Mouse (Mus musculus): Measurements from ENCODE around the gene Mcts2. TPM values are rescaled to one million over a fixed set of nuclear protein-coding genes. Genes with fewer than 3 reads are reported as not detected.

Gene Mcts2
- polyA plus RNA-seq, 1 experiment from 2014 or later: 27.6 TPM

GRCm38 (mm10) chr2:152700138-152700537, 13.3 kb downstream of the Mcts2 start:
- no peak for ATAC-seq (ENCODE audit: low FRiP score, low TSS enrichment)

GRCm38 (mm10) chr2:152700725-152701124, 13.9 kb downstream of the Mcts2 start:
- ATAC-seq (ENCODE audit: low FRiP score, low TSS enrichment): no peak
- peaks cover 3% of the 10 kb centered on the region for H3K4me1 ChIP-seq (ENCODE audit: insufficient read depth, low read length)
- H3K9me3 ChIP-seq (ENCODE audit: low read length): no peaks in the 10 kb centered on the region
- no peak overlapping the region for H3K4me3 ChIP-seq (ENCODE audit: low read length)
- 90% methylated on average over 8 of the region's 8 CpGs for WGBS
- no peak overlapping the region for H3K4me2 ChIP-seq (replicated peaks; ENCODE audit: low read depth, low read length)
- no peak overlapping the region for H3K9ac ChIP-seq (replicated peaks; ENCODE audit: low read length)
- H3K27me3 ChIP-seq (ENCODE audit: insufficient read depth, low read length): no peaks in the 10 kb centered on the region
- H3K27ac ChIP-seq (ENCODE audit: low read length): no peak overlapping the region
- peaks cover 79% of the 10 kb centered on the region for H3K36me3 ChIP-seq (ENCODE audit: insufficient read depth, low read length)

More at GRCm38 (mm10) chr2:152700138-152700537, 13.3 kb downstream of the Mcts2 start:
- no peaks in the 10 kb centered on the region for H3K27me3 ChIP-seq (ENCODE audit: insufficient read depth, low read length)
- H3K36me3 ChIP-seq (ENCODE audit: insufficient read depth, low read length): peaks cover 77% of the 10 kb centered on the region
- no peaks in the 10 kb centered on the region for H3K9me3 ChIP-seq (ENCODE audit: low read length)
- 91% methylated on average over 10 of the region's 10 CpGs for WGBS
- H3K9ac ChIP-seq (replicated peaks; ENCODE audit: low read length): no peak overlapping the region
- no peak overlapping the region for H3K27ac ChIP-seq (ENCODE audit: low read length)
- no peak overlapping the region for H3K4me2 ChIP-seq (replicated peaks; ENCODE audit: low read depth, low read length)
- H3K4me3 ChIP-seq (ENCODE audit: low read length): no peak overlapping the region
- H3K4me1 ChIP-seq (ENCODE audit: insufficient read depth, low read length): peaks cover 3% of the 10 kb centered on the region; the same call in 1 of the 2 replicates

GRCm38 (mm10) chr2:152703596-152704255, 16.9 kb downstream of the Mcts2 start:
- Histone ChIP-seq H3K36me3 (ENCODE audit: insufficient read depth, low read length) (peaks cover 67% of the 10 kb centered on the region), H3K27me3 (ENCODE audit: insufficient read depth, low read length) (no peaks in the 10 kb centered on the region), H3K4me2 (replicated peaks; ENCODE audit: low read depth, low read length) (no peak overlapping the region), H3K4me1 (ENCODE audit: insufficient read depth, low read length) (peaks cover 28% of the 10 kb centered on the region), H3K27ac (ENCODE audit: low read length) (no peak overlapping the region), H3K9me3 (ENCODE audit: low read length) (no peaks in the 10 kb centered on the region), H3K9ac (replicated peaks; ENCODE audit: low read length) (no peak overlapping the region), H3K4me3 (ENCODE audit: low read length) (no peak overlapping the region)
- ATAC-seq (ENCODE audit: low FRiP score, low TSS enrichment): no peak
- WGBS: 90% methylated on average over 21 of the region's 21 CpGs

GRCm38 (mm10) chr2:152704256-152704605, 17.4 kb downstream of the Mcts2 start:
- H3K4me3 ChIP-seq (ENCODE audit: low read length): no peak overlapping the region
- peaks cover 33% of the 10 kb centered on the region for H3K4me1 ChIP-seq (ENCODE audit: insufficient read depth, low read length)
- ATAC-seq (ENCODE audit: low FRiP score, low TSS enrichment): no peak
- no peak overlapping the region for H3K9ac ChIP-seq (replicated peaks; ENCODE audit: low read length)
- H3K36me3 ChIP-seq (ENCODE audit: insufficient read depth, low read length): peaks cover 62% of the 10 kb centered on the region
- H3K27ac ChIP-seq (ENCODE audit: low read length): no peak overlapping the region
- H3K9me3 ChIP-seq (ENCODE audit: low read length): no peaks in the 10 kb centered on the region
- no peak overlapping the region for H3K4me2 ChIP-seq (replicated peaks; ENCODE audit: low read depth, low read length)
- H3K27me3 ChIP-seq (ENCODE audit: insufficient read depth, low read length): no peaks in the 10 kb centered on the region
- WGBS: 79% methylated on average over 5 of the region's 5 CpGs

GRCm38 (mm10) chr2:152704811-152705370, 18.1 kb downstream of the Mcts2 start:
- H3K27me3 ChIP-seq (ENCODE audit: insufficient read depth, low read length): no peaks in the 10 kb centered on the region
- no peak for ATAC-seq (ENCODE audit: low FRiP score, low TSS enrichment)
- H3K9me3 ChIP-seq (ENCODE audit: low read length): no peaks in the 10 kb centered on the region
- H3K36me3 ChIP-seq (ENCODE audit: insufficient read depth, low read length): peaks cover 55% of the 10 kb centered on the region
- 89% methylated on average over 14 of the region's 14 CpGs for WGBS
- peaks cover 35% of the 10 kb centered on the region for H3K4me1 ChIP-seq (ENCODE audit: insufficient read depth, low read length)
- H3K27ac ChIP-seq (ENCODE audit: low read length): no peak overlapping the region
- H3K9ac ChIP-seq (replicated peaks; ENCODE audit: low read length): 0 out of 2 replicates have a peak overlapping the region, but pooled peaks have one; percentile 19
- no peak overlapping the region for H3K4me3 ChIP-seq (ENCODE audit: low read length)
- no peak overlapping the region for H3K4me2 ChIP-seq (replicated peaks; ENCODE audit: low read depth, low read length)

- Histone ChIP-seq H3K4me3 (ENCODE audit: low read length) (no peak overlapping the region), H3K27ac (ENCODE audit: low read length) (peak overlapping the region; percentile 96), H3K4me2 (replicated peaks; ENCODE audit: low read depth, low read length) (no peak overlapping the region), H3K4me1 (ENCODE audit: insufficient read depth, low read length) (peaks cover 39% of the 10 kb centered on the region), H3K9me3 (ENCODE audit: low read length) (no peaks in the 10 kb centered on the region), H3K27me3 (ENCODE audit: insufficient read depth, low read length) (no peaks in the 10 kb centered on the region), H3K9ac (replicated peaks; ENCODE audit: low read length) (peak overlapping the region; percentile 36), H3K36me3 (ENCODE audit: insufficient read depth, low read length) (peaks cover 44% of the 10 kb centered on the region)
- ATAC-seq (ENCODE audit: low FRiP score, low TSS enrichment): peak; percentile 5; the same call in 1 of the 2 replicates
- WGBS: 67% methylated on average over 22 of the region's 22 CpGs
Measured at GRCm38 (mm10) chr2:152705993-152706571, 19.2 kb downstream of the Mcts2 start.

- peaks cover 39% of the 10 kb centered on the region for H3K4me1 ChIP-seq (ENCODE audit: insufficient read depth, low read length)
- WGBS: 17% methylated on average over 7 of the region's 7 CpGs
- H3K9ac ChIP-seq (replicated peaks; ENCODE audit: low read length): peak overlapping the region; percentile 77
- H3K4me2 ChIP-seq (replicated peaks; ENCODE audit: low read depth, low read length): peak overlapping the region; percentile 68
- no peak for ATAC-seq (ENCODE audit: low FRiP score, low TSS enrichment)
- H3K36me3 ChIP-seq (ENCODE audit: insufficient read depth, low read length): peaks cover 33% of the 10 kb centered on the region
- no peaks in the 10 kb centered on the region for H3K9me3 ChIP-seq (ENCODE audit: low read length)
- H3K27ac ChIP-seq (ENCODE audit: low read length): peak overlapping the region; percentile 96
- peak overlapping the region; percentile 46 for H3K4me3 ChIP-seq (ENCODE audit: low read length)
- no peaks in the 10 kb centered on the region for H3K27me3 ChIP-seq (ENCODE audit: insufficient read depth, low read length)
Measured at GRCm38 (mm10) chr2:152707186-152707585, 20.4 kb downstream of the Mcts2 start.

GRCm38 (mm10) chr2:152707627-152708026, 20.8 kb downstream of the Mcts2 start:
- peaks cover 39% of the 10 kb centered on the region for H3K4me1 ChIP-seq (ENCODE audit: insufficient read depth, low read length)
- peak overlapping the region; percentile 77 for H3K9ac ChIP-seq (replicated peaks; ENCODE audit: low read length)
- H3K9me3 ChIP-seq (ENCODE audit: low read length): no peaks in the 10 kb centered on the region
- peak overlapping the region; percentile 96 for H3K27ac ChIP-seq (ENCODE audit: low read length)
- H3K36me3 ChIP-seq (ENCODE audit: insufficient read depth, low read length): peaks cover 29% of the 10 kb centered on the region
- no peaks in the 10 kb centered on the region for H3K27me3 ChIP-seq (ENCODE audit: insufficient read depth, low read length)
- H3K4me2 ChIP-seq (replicated peaks; ENCODE audit: low read depth, low read length): peak overlapping the region; percentile 68
- ATAC-seq (ENCODE audit: low FRiP score, low TSS enrichment): peak; percentile 98
- H3K4me3 ChIP-seq (ENCODE audit: low read length): peak overlapping the region; percentile 46
- WGBS: under 1% methylated on average over 30 of the region's 31 CpGs

GRCm38 (mm10) chr2:152709066-152709465, 22.2 kb downstream of the Mcts2 start:
- ATAC-seq (ENCODE audit: low FRiP score, low TSS enrichment): no peak
- peaks cover 39% of the 10 kb centered on the region for H3K4me1 ChIP-seq (ENCODE audit: insufficient read depth, low read length)
- no peaks in the 10 kb centered on the region for H3K9me3 ChIP-seq (ENCODE audit: low read length)
- H3K4me2 ChIP-seq (replicated peaks; ENCODE audit: low read depth, low read length): no peak overlapping the region
- no peak overlapping the region for H3K27ac ChIP-seq (ENCODE audit: low read length)
- H3K4me3 ChIP-seq (ENCODE audit: low read length): no peak overlapping the region
- H3K36me3 ChIP-seq (ENCODE audit: insufficient read depth, low read length): peaks cover 19% of the 10 kb centered on the region
- no peaks in the 10 kb centered on the region for H3K27me3 ChIP-seq (ENCODE audit: insufficient read depth, low read length)
- H3K9ac ChIP-seq (replicated peaks; ENCODE audit: low read length): no peak overlapping the region
- WGBS: 81% methylated on average over 5 of the region's 5 CpGs

GRCm38 (mm10) chr2:152716241-152716772, 29.5 kb downstream of the Mcts2 start:
- Histone ChIP-seq H3K4me2 (replicated peaks; ENCODE audit: low read depth, low read length) (no peak overlapping the region), H3K27me3 (ENCODE audit: insufficient read depth, low read length) (no peaks in the 10 kb centered on the region), H3K9ac (replicated peaks; ENCODE audit: low read length) (no peak overlapping the region), H3K27ac (ENCODE audit: low read length) (peak overlapping the region; percentile 77), H3K9me3 (ENCODE audit: low read length) (no peaks in the 10 kb centered on the region), H3K4me3 (ENCODE audit: low read length) (no peak overlapping the region), H3K36me3 (ENCODE audit: insufficient read depth, low read length) (no peaks in the 10 kb centered on the region), H3K4me1 (ENCODE audit: insufficient read depth, low read length) (peaks cover 24% of the 10 kb centered on the region)
- ATAC-seq (ENCODE audit: low FRiP score, low TSS enrichment): peak; percentile 72; the same call in 1 of the 2 replicates
- WGBS: 58% methylated on average over 6 of the region's 6 CpGs
